Mouse (Mus musculus): ENCODE measurements around the gene Ripply3. TPM values are rescaled to one million over a fixed set of nuclear protein-coding genes. Genes with fewer than 3 reads are reported as not detected.
"Not testable (repeated sequence)": the region's sequence is repeated elsewhere in the genome, so short reads cannot be mapped to it uniquely, and the experiment has no call there.

Gene Ripply3
- total RNA-seq, 4 experiments from 2014 or later, result 0.21 to 0.23 TPM; not detected in 2

DNA sequence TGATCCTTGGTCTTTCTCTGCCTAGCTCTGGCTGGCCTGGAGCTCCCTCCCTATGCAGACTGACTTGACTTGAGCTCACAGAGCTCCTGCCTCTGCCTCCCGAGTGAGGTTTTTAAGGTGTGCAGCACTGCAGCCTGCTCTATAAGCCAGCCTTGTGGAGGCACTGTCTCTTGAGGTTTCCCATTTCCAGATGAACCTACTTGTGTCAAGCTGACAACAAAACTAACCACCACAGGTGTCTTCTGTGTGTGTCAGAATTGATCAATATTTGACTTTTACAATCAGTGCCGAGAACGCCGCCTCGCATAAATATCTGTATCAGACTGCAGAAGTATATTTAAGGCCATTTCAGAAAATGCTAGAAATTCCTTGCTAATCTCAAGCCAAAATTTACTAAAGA lies 13.6 kb upstream of the Ripply3 start:
- no peak for DNase-seq (ENCODE audit: low spot score in 2 of 2)

- no peak for DNase-seq (ENCODE audit: low spot score in 2 of 2)
Measured at GRCm38 (mm10) chr16:94315215-94315614, 13.0 kb upstream of the Ripply3 start.

DNA sequence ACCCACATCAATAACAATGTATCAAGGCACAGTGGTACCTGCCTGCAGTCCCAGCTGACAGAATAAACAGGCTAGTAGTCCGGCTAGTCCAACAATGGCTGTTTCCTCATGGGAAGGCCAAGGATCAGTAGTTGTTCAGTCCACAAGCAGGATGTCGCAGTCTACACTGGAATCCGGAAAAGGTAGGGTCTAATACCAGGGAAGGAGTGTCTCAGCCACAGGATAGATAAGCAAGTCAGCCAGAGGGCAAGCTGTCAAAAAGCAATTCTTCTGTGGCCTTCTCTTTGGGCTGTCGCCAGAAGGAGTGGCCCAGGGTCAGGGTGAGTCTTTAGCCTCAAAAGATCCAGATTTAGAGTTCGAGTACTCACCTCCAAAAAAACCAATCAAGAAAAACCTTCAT lies 10.5 kb upstream of the Ripply3 start:
- no peak for DNase-seq (ENCODE audit: low spot score in 2 of 2)

DNA sequence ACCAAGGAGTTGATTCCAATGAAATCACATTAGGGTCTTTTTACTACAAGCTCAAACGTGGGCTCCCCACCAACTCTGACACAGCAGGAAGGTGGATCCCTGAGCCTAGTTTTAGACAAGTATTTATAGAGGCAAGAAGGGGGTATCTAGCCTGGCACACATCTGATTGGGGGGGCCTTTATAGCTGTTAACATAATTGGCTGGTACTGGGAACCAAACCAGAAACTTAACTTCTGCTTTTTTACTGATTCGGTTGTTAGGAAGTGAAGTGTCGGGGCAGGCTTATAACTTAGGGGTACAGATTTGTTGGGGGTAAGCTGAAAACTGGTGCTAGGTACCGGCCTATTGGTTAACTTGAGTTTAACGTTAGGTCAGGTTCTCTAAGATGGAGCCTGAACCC lies 8.0 kb upstream of the Ripply3 start:
- DNase-seq (ENCODE audit: low spot score in 2 of 2), result no peak

DNA sequence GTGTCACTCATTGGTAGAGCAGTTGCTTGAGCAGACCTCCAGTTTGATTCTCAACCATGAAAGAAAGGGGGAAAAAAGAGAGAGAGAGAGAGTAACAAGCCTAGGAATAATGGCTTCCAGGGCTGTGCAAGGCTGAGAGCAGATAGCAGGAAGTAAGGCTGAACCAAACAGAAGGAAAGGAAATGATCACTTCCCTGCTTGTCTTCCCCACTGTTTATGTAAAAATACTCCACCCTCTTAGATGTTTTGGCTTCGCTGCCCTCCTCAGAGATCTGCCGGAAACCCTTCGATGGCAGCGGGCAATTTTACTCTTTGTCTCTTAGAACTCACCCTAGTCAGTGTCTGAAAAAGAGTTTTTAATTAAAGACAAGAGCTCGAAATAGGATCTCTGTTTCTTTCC lies 4.5 kb upstream of the Ripply3 start:
- no peak for DNase-seq (ENCODE audit: low spot score in 2 of 2)

DNA sequence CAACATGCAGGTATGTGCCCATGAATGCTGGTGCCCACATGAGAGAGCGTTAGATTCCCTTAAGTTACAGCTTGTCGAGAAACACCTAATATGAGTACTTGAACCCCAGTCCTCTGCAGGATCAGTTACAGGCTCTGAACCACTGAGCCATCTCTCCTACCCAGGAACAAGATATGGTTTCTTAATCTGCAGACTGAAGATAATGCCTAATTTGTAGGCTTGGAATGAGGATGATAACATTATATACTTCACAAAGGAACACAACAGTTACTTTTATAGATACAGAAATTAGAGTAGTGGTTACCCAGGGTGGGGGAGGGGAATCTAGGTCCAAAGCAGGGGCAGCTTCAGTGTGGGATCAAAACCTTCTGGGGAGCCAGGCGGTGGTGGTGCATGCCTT lies 2.2 kb upstream of the Ripply3 start:
- no peak for DNase-seq (ENCODE audit: low spot score in 2 of 2)

- DNase-seq (ENCODE audit: low spot score in 2 of 2), result no peak
Measured at GRCm38 (mm10) chr16:94328881-94329867, 954 bp downstream of the Ripply3 start.

DNA sequence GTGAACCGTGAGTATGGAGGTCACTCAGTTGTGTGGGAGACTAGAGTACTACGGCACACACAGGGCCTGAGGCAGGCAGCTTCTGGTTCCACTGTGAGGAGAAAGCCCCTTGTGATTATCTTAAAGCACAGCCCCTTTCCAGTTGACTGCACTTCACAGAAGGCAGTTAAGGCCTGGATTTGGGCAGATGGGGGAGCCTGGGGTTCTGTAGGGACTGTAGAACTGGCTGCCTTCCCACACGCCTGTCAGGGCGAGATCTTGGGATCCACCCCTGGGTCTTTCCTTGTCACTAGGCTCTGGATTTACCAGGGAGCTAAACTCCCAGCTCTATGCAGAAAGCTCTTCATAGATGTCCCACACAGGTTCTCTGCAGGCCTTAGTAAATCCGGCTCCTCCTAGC lies 2.2 kb downstream of the Ripply3 start:
- no peak for DNase-seq (ENCODE audit: low spot score in 2 of 2)

DNA sequence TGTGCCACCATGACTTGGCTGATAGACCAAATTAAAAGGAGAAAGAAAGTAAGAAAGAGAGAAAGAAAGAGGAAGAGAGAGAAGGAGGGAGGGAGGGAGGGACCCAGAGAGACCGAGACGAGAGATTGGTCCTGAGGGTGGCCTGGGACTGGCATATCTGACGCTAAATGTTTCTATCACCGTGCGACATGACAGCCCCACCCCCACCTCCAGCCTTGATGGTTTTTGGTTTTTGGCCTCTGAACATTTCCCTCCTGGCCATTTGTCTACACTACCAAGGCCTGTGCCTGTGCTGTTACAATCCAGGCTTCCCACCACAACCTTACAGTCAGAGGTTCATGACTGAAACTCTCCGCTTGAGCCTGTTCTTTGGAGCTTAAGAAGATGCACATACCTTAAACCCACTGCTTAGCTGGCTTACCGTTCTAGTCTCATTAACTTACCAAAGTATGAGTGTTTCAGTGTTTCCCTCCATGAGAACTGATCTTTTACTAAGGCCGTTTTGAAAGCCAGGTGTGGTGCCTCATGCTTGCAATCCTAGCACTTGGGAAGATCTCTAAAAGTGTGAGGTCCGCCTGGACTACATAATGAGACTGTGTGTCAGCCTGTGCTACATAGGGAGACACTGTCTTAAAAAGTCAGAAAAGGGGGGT lies 3.1 kb downstream of the Ripply3 start:
- no peak for DNase-seq (ENCODE audit: low spot score in 2 of 2)

- no peak for DNase-seq (ENCODE audit: low spot score in 2 of 2)
Measured at GRCm38 (mm10) chr16:94331886-94332252, 3.6 kb downstream of the Ripply3 start.

- DNase-seq (ENCODE audit: low spot score in 2 of 2), result no peak
Measured at GRCm38 (mm10) chr16:94335656-94336055, 7.4 kb downstream of the Ripply3 start.

DNA sequence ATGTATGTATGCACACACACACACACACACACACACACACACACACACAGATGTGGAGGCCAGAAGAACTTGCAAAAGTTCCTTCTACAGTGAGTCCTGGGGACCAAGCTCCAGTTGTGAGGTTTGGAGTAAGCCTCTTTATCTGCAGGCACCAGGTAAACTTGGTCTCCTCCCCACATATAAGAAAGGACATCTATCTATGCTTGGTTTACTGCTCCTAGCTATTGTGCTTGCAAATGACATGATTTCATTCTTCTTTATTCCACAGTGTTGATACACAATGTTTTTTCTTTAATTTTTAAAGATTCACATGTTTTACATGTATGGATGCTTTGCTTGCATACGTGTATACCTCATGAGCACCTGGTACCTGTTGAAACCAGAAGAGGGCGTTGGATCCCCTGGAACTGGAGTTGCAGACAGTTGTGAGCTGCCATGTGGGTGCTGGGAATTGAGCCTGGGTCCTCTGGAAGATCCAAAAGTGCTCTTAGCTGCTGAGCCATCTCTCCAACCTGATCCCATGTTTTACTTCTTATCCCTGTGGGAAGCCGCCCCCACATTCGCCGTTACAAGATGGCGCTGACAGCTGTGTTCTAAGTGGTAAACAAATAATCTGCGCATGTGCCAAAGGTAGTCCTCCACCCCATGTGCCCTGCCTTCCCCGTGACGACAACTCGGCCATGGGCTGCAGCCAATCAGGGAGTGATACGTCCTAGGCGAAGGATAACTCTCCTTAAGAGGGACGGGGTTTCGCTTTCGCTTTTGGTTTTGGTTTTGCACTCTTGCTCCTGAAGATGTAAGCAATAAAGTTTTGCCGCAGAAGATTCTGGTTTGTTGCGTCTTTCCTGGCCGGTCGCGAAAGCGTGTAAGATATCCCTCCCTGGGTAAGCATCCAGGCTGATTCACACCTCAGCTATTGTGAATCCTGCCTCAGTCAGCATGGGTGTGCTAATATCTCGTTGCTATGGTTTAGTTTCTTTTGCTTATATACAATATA lies 11.2 kb downstream of the Ripply3 start:
- DNase-seq (ENCODE audit: low spot score in 2 of 2), result not testable (repeated sequence)

DNA sequence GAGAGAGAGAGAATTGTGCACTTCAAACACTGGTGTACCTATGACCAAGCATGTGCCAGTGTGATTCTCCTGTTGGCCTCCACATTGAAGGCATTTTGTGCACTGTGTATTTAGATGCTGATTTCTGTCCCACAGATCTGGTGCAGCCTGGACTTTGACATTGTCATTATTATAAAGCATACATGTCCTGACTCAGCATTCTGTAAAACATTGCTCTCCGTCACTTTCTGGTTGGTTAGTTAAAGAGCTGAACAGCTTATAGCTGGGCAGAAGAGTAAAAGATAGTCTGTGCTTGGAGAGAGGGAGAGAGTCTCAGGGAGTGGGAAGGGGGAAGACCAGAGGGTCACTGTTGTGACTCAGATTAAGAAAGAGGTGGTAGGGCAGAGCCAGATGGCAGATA lies 17.5 kb downstream of the Ripply3 start:
- DNase-seq (ENCODE audit: low spot score in 2 of 2), result no peak

DNA sequence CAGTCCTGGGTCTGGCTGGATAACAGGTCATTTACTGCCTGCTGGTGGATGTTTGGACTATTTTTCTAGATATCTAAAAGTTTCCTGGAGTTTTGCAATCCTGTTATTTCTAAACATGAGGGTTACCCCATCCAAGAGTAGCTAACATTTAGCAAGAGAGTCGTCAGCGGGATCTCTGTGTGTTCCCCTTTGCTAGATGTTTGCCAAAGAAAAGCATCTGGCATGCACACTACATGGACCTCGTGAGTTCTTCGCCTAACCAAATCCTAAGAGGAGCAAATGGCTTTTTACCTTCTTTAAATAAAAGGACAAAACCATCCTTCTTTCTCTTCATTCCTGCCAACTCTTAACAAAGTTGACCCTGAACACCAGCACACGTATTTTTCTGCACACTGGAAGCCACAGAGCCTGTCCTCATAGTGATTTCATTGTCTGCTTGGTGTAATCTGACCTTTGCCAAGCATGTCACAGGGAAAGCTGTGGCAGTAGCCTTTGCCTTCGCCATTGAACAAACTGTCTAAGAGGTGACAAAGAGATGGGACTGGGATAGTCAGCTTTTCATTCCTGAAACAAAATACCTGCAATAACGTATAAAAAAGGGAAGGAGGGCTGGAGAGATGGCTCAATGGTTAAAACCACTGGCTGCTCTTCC lies 19.0 kb downstream of the Ripply3 start:
- no peak for DNase-seq (ENCODE audit: low spot score in 2 of 2)

GRCm38 (mm10) chr16:94348779-94349178 lies 20.6 kb downstream of the Ripply3 start:
- DNase-seq (ENCODE audit: low spot score in 2 of 2), result no peak

DNA sequence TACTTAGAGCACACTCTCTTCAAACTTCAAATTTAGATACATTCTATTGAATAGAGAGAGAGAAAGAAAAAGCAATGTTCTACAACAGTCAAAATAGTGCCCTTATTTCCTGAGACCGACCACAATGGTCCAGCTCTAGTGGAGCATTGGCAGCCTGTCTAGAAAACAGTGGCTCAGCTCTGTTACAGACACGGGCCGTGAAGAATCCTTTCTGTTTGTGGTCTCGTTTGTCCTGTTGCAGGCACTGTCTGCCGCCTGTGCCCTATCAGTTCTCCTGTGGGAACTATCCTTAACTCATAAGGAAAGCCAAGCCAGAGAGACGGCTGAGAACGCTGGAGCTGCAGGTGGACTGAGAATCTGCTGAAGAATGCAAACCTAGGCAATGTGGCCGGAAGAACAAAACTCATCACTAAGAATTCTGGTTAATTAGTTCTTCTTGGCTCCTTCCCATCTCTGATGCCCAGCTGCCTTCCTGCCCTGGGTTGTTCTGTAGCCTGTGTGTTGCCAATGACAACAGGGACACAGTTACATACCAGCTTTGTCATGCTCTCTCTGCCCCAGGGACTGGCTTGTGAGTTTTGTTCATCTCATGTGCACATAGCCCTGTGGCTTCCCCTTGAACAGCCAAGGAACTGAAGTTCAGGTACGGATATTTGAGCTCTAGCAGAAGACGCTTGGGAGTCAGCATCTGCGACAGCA lies 21.5 kb downstream of the Ripply3 start:
- DNase-seq (ENCODE audit: low spot score in 2 of 2), result no peak

DNA sequence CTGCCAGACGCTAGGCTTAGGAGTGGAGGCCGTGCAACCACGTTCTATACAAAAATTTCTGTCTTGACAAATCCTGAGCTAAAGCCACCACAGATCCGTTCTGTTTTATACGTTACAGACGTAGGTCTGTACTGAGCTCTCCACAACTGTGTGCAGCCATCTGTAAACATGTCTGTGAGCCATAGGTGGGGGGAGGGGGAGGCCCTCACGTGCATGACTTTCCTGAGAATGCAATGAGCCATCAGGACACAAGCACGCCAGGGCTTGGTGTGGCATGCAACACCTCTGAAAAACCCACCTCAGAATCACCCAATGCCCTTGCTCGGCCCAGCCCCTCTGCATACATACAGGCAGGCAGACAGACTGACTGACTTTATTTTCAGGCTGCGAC lies 22.1 kb downstream of the Ripply3 start:
- DNase-seq (ENCODE audit: low spot score in 2 of 2), result no peak

DNA sequence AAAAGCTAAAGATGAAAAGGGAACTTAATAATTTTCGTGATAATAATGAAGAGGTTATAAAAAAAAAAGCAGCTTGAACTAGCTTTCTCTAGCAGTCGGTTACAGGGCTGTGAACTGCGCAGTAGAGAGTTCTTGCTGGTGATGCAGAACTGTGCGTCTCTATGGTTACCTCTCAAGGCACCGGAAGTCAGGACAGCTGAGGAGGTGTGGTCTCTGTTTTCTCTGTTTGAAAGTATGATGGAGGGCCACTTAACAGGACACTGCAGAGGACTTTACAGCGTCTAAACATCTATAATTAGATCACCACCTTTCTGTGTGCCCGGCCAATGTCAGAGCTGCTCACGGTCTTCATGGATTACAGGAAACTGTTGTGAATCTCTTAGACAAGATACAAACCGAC lies 26.2 kb downstream of the Ripply3 start:
- DNase-seq (ENCODE audit: low spot score in 2 of 2), result no peak

DNA sequence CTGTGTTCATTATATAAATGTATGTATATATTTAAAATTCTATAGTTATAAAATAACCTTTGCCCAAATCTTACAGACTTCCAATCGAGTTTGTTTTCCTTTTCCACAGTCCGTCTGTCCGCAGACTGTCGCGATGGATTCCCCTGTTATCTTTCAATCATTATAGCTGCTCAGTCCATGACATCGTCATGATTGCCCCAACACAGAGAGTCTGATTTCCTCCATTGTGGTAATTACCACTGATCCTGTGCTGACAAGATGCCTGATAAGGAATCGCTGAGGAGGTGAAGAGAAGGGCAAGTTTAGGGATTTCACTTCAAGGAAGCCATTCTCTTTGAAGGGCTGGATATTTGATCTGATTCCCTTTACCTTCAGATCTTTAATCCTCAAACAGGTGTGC lies 27.8 kb downstream of the Ripply3 start:
- no peak for DNase-seq (ENCODE audit: low spot score in 2 of 2)

DNA sequence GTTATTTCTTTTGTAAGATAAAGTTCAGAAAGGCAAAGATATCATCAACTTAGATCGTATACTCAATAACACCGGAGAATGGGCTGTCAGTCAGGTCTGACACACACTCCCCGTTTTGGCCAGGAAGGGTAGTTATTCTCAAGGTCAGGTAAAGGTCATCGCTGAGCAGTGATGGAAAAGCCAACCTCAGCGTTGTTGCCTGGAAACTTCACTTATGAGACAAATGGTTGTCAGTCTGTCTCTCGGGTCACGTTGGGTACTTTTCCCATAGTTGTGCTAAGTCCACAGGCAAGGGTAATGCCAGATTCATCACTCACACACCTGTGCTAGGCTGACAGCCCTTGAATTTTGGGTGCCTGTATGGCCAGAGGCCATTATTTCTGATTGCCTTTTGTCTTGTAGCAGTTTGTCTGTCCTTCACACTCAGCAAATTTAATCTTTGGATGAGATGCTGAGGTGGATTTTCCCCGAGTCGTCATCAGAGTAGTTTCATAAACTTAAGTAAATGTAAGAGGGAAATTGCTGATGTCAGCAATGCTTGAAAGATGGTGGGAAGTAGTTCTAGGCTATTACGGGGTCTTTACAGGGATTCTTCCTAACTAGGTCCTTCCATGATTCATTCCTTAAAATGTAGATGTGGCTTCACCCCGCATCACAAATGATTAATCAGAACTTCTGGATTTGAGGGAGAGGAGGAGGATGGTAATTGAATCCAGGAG lies 28.7 kb downstream of the Ripply3 start:
- no peak for DNase-seq (ENCODE audit: low spot score in 2 of 2)

All from left cerebral cortex, adult 8-10 months (tissue).